Mouse (Mus musculus) erythroid progenitor cell, adult 5-6 weeks (primary cell): ENCODE measurements around the gene Mc1r. TPM values are rescaled to one million over a fixed set of nuclear protein-coding genes. Genes with fewer than 3 reads are reported as not detected.
"Not testable (repeated sequence)": the region's sequence is repeated elsewhere in the genome, so short reads cannot be mapped to it uniquely, and the experiment has no call there.

Source experiments
- ATAC-seq: replicated peaks from 2 replicates; pipeline ENCODE4 v1.8.0; 2016; ENCODE audit warnings: moderate number of reproducible peaks, mild to moderate bottlenecking, moderate TSS enrichment, inconsistent platforms; ENCODE audit not compliant: poor library complexity, low FRiP score, severe bottlenecking
- total RNA-seq, 2 experiments: library from RNA; stranded (forward) in 1 of 2; stranded (reverse) in 1 of 2; fragments of 150-400 nt in 1 of 2; fragments of 186-747, 209-891 nt in 1 of 2; gene quantifications; 2 replicates each; pipeline versions ENCODE4 v1.2.3 to v1.2.4; 2015 to 2017; ENCODE audit warnings: low replicate concordance in 2 of 2

Gene Mc1r
- total RNA-seq, 2 experiments from 2014 or later: not detected

DNA sequence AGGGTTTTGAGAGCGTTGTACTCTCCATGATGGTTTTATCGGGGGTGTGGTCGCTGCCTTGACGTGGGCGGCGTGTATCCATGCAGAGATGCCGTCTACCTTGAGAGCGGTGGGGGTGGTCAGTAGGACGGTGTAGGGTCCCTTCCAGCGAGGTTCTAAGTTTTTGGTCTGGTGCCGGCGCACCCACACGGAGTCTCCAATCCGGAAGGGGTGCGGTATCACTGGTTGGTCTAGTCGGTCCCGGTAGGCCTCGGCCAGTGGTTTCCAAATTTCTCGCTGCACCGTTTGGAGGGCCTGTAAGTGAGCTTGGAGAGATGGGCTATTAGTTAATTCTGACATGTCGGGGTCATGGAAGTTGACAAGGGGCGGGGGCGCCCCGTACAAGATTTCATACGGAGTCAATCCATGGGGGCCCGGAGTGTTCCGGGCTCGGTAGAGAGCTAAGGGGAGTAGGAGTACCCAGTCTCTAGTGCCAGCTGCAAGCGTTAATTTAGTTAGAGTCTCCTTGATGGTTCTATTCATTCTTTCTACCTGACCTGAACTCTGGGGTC, 21.5 kb downstream of the Mc1r start:
- ATAC-seq: no peak

DNA sequence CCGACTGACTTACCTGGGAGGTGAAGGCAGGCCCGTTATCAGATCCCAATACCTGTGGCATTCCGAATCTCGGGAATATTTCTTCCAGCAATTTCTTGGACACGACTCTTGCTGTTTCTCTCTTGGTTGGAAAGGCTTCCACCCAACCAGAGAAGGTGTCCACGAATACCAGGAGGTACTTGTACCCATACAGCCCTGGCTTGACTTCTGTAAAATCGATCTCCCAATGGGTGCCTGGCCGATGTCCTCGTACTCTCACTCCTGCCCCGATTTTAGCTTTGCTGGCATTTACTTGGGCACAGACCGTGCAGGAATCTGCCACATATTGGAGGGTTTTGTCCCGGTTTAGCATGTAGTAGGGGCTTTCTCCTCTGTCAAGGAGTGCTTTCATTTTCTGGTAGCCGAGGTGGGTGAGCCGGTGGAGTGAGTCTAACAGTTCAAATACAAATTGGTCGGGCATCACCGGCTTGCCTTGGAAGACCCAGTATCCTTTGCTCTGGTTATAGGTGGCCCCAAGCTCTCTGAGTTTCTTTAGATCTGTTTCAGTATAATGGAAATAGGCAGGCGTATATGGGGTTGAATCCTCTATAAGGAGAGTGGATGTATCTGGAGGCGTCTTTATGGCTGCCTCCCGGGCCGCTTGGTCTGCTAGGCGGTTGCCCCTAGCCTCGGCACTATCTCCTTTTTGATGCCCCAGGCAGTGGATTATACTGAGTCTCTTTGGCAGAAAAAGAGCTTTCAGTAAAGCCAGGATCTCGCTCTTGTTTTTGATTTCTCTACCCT, 22.2 kb downstream of the Mc1r start:
- ATAC-seq: no peak

DNA sequence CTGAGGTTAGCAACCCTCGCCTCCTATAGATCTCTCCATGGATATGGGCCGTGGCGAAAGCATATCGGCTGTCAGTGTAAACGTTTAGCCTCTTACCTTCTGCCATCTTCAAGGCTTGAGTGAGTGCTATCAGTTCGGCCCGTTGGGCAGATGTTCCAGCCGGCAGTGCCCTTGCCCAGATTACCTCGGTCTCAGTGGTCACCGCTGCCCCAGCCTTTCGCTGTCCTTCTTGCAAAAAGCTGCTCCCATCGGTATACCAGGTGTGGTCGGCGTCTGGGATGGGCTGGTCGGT, 22.8 kb downstream of the Mc1r start:
- not testable (repeated sequence) for ATAC-seq

DNA sequence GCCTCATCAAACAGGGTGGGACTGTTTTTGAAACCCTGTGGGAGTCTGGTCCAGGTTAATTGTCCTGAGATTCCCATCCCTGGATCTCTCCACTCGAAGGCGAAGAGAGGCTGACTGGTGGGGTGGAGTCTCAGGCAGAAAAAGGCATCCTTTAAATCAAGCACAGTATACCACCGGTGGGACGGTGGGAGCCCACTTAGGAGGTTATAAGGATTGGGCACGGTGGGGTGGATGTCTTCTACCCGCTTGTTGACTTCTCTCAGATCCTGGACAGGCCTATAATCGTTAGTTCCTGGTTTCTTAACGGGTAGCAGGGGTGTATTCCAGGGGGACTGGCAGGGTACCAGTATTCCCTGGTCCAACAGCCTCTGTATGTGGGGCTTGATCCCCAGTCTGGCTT, 24.0 kb downstream of the Mc1r start:
- not testable (repeated sequence) for ATAC-seq

DNA sequence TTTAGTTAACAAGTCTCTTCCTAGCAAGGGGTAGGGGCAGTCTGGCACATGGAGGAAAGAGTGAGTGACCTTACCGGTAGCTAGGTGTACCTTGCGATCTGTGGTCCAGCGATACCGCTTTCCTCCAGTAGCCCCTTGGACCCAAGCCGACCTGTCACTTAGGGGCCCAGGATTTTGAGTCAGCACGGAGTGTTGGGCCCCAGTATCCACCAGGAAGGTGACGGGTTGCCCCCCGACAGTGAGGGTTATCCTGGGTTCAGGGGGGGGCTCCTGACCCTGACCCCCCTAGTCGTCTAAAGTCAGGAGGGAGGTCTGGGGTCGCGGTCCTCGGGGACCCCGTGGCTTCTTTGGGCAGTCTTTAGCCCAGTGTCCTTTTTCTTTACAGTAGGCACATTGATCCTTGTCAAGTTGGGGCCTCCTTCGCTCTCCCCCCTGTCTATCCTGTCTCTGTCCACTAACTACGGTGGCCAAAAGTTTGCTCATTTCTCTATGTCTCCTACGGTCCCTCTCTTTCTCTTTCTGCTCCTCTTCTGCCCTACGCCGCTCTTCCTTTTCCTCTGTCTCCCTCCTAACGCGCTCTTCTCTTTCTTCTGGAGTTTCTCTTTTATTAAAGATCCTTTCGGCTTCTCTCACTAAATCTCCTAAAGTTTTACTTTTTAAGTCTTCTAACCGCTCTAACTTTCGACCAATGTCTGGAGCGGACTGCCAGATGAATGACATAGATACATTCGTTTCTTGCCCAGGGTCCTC, 24.9 kb downstream of the Mc1r start:
- no peak for ATAC-seq

DNA sequence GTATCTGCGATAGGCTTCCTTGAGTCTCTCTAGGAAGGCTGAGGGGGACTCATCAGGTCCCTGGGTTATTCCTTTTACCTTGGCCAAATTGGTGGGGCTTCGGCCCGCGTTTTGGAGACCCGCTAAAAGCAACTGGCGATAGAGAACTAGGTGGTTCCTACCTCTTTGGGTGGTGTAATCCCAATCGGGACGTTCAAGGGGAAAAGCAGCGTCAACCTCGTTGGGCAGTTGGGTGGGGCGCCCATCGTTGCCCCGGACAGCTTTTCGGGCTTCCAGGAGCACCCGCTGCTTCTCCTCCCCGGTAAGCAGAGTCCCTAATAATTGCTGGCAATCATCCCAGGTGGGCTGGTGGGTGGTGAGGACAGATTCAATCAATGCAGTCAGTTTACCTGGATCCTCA, 25.5 kb downstream of the Mc1r start:
- ATAC-seq: no peak

DNA sequence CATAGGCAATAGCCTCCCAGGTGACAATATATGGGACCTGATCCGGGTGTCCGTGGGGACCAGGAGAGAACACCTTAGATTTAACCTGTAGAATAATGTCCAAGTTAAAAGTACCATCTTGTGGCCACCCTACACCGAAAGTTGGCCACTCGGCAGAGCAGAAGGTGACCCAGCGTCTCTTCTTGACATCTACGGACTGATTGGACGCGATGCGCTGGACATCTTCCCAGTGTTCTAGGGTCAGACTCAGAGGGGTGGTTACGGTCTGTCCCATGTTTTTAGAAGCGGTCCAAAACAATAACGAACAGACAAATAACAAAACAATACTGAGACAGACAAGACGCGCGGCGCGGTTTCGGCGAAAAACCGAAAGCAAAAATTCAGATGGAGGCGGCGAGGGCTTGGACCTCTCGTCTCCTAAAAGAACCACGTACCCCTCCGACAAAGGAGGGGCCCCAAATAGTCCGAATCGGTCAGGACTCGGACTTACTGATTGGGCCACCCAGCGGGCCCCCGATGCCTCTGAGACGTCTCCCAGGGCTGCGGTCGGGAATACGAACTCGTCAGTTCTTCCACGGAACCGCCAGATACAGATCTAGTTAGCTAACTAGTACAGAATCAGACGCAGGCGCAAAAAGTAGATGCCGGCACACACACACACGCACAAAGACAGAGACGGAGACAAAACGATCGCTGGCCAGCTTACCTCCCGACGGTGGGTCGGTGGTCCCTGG, 26.5 kb downstream of the Mc1r start:
- ATAC-seq: not testable (repeated sequence)

DNA sequence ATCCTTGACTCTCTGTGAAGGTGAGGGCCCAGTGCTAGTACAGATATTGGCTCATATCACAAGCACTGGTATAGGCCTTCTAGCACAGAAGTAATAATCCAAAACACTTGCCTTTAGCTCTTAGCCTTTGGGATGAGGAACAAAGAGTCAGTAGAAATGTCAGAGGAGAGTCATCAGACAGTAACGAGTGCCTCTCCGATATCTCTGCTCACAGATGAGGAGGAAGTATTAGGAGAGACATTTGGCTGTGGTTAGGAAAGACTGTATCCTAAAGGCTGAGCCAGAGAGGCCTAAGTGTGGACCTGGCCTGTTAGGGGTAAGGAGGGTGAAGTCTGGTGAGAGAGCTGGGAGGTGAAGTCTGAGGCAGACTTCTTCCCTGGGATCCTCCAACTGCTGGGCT, 34.9 kb downstream of the Mc1r start:
- no peak for ATAC-seq

DNA sequence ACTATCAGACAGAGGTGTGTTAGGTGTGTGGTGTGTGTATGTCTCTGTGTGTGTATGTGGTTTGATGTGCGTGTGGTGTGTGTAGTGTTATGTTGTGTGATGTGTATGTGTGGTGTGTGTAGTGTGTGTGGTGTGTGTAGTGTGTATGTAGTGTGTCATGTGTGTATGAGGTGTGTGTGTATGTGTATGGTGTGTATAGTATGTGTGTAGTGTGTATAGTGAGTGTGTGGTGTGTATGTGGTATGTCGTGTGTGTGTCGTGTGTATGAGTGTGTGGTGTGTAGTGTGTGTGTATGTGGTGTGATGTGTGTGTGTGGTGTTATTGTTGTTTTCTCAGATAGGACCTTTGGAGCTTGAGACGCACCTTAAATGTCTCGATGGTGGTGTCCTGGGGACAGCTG, 35.4 kb downstream of the Mc1r start:
- no peak for ATAC-seq

DNA sequence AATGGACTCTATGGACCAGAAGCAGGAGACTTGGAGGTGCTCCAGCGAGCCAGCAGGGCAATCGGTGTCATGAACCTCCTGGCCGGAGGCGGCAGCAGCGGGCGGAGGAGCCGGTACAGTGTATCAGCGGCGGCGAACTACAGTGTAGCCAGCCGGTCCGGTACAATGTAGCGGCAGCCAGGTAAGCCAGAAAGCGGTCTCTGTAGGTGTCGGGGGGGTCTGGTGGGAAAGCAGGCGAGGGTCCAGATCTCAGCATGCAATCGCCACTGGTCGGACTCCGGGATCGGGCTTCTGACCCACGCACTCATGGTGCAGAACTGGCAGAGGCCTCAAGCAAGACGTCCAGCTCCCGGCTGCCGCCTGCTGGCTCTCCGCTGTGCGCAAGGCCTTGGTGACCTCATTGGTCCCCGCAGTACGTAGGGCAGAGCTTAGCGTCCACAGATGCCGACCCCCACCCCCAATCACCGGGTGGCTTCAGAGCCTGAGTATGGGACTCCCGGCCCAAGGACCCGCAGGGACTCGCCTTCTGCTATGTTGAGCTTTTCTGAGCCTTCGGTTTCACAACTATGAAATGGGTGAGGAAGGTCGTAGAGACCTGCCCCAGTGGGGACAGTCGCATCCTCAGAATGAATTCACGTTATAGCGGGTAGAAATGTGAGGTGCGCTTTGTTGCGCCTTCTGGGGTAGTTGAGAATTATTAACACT, 36.1 kb downstream of the Mc1r start:
- peak; percentile 98 for ATAC-seq

DNA sequence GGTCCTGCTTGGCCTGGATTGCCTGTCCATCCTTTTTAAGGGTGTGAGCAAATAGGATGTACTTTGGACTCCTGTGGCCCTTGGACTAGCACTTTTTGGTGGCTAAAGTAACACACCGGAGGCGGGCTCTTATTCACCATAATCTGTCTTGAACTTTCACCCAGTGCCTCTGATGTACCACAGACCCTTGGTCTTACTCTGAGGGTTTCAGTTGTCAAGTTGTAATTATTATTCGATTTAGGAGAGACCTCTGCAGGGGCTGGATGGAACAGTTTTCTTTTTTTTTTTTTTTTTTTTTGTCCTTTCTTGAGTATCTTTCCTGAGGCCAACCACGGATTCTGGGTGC, 36.6 kb downstream of the Mc1r start:
- no peak; the same call in 1 of the 2 replicates for ATAC-seq

DNA sequence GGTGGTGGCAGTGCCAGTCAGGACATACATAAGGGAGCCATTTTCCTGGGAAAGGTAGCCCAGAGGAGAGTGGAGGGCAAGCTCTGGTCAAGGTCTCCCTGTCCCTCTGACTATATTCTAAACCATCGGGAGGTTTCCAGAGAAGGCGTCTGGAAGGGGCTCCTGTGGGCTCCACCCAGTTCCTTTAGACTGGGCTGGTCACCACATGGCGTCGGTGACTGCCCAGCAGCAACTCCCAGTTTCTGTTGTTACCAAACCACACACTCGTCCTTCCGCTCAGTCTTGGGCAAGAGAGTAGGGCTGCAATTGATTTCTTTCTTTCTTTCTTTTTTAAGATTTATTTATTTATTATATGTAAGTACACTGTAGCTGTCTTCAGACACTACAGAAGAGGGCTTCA, 37.2 kb downstream of the Mc1r start:
- ATAC-seq: no peak

DNA sequence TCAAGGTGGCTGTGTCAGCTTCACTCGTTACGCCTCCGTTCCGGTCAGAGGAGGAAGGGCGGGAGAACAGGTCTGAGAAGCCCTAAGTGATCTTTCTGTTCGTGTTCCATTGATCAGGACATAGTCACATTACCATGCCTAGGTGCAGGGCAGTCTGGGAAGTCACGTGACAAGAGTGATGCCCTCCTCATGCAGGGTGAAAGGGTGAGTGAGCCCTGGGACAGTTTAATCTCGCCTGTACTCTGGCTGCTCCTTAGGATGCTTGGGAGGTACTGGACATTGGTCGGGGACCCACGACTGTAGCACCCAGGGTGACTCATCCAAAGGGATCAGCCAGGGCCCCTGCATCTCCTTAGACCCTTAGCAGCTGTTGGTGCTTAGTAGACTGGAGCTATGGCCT, 39.1 kb downstream of the Mc1r start:
- no peak for ATAC-seq

DNA sequence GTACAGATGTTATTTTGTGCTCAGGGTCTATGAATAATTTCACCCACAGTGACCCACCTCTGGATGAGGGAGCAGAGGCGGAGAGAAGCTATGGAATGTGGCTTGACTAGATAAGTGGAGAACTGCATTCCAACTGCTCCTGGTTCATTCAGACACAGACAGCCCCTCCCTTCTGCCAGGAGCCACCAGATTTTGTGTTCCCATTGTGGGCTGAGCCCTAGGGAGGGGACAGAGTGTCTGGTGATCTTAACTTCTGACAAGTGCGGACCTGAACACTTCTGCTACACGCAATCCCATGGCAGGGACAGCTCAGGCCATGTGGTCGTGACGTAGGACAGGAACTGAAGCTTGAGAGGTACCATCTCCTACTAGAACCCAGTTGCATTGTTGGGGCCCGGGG, 39.9 kb downstream of the Mc1r start:
- ATAC-seq: no peak

DNA sequence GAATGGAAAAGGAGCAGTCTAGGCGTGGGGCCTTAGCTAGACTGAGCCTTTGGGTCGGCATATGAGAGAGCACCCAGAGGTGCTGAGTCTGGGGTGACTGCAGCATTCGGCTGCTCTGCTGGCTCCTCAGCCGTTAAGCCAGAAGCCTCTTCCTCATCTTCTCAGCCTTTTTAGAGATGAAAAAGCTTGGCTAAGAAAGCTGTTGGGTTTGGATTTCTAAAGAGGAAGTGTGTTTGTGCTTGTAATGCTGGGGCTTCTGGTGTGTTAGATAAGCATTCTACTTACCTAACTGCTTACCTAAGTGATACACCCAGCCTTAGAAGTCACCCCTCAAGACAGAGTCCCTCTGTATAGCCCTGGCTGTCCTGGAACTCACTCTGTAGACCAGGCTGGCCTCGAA, 43.9 kb downstream of the Mc1r start:
- ATAC-seq: no peak

DNA sequence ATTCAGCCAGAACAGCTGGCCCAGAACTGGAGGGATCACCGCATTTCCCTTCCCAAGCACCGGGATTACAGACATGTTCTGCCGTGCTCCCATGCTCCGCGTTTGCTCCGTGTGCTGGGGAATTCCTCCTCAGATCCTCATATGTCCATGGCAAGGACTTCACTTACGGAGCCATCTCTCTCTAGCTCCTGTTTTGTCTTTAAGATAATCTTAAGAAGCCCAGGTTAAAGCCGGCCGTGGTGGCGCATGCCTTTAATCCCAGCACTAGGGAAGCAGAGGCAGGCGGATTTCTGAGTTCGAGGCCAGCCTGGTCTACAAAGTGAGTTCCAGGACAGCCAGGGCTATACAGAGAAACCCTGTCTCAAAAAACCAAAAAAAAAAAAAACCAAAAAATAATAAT, 44.8 kb downstream of the Mc1r start:
- ATAC-seq: not testable (repeated sequence)

DNA sequence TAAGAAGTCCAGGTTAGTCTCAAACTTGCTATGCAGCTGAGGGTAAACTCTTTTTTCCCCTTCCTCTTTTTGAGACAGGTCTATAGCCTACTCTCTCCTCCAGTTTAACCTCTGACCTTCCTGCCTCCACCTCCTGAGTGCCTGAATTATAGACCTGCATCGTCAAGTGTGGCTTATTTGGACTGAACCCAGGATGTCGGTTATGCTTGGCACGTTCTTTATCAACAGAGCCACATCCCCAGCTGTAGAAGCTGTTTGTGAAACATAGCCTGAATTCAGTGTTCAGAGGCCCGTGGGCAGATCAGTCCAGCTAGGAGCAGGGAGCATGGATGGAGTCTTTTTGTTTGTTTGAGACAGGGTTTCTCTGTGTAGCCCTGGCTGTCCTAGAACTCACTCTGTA, 45.2 kb downstream of the Mc1r start:
- peak; percentile 54; the same call in 1 of the 2 replicates for ATAC-seq

DNA sequence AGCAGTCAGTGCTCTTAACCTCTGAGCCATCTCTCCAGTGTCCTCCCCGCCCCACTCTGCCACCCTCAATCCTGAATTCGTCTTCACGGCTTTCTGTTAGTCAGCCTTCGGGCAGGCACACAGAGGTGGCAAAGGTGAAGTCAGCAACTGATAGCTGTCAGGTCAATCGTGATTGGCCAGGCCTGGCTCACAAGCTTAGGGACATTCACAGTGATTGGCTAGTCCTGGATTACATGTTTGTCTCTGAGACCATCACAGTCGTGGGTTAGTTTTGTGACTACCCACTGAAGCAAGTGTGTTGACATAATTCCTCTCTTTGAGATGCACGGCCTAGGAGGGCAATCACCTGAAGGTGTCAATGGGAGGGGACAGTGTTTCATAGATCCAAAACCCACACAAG, 46.4 kb downstream of the Mc1r start:
- ATAC-seq: peak; percentile 50

DNA sequence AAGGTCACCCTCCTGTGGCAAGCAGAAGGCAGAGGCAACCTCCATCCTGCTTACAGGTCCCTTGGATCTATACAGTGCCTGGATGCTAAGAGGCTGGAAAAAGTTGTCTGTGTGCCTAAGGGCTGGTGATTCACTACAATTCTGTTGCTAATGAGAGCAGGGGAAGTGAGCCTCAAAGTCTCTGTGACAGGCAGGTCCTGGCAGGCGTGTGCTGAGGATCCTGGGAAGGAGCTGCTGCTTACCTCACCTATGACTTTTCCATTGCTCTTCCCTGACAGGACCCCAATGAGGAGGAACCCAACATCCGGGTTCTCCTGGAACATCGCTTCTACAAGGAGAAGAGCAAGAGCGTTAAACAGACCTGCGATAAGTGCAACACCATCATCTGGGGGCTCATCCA, 47.0 kb downstream of the Mc1r start:
- ATAC-seq: no peak

DNA sequence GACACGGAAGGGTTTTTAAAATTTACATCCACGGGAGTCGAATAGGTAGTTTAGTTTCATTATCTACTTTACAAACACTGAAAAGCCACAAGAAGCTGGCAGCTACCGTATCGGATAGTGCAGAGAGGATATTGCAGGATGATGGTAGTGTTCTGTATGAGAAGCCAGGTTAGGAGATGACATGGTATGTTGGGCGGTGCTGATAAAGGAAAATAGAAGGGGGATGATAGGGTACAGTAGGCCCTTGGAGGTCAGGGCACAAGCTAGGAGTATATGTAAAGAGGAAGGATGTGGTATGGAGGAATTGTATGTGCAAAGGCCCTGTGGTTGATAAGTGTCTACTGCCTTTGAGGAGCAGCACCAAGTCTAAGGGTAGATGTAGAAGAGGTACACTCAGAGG, 47.7 kb downstream of the Mc1r start:
- no peak for ATAC-seq
